Comparison of ENCODE assay signal across 13 mouse cellular contexts in genomic region chr6:125042081-125042480, GRCm38 (mm10). TPM values are rescaled to one million over a fixed set of nuclear protein-coding genes. Genes with fewer than 3 reads are reported as not detected.
"Had no signal": no experiment of that assay in that cellular context is flagged by ENCODE, and none has a peak within 500 bp of the region (broad histone marks: within the 10 kb centered on the region; RNA-seq: fewer than 3 reads in every experiment).

No protein-coding gene starts in this region.

- H3K9ac ChIP-seq: intestine, embryonic 15.5 days; limb, embryonic 15.5 days had no signal

- ATAC-seq: intestine, embryonic 15.5 days; midbrain, embryonic 16.5 days had no signal

- H3K4me1 ChIP-seq: intestine, embryonic 15.5 days had no signal

- H3K4me3 ChIP-seq: intestine, embryonic 15.5 days; left cerebral cortex, adult 2 months; limb, embryonic 15.5 days had no signal

- H3K4me2 ChIP-seq: intestine, embryonic 15.5 days; limb, embryonic 15.5 days; midbrain, embryonic 11.5 days had no signal

- H3K9me3 ChIP-seq: intestine, embryonic 15.5 days; limb, embryonic 15.5 days had no signal

- DNase-seq: kidney, adult 18-20 months; kidney, postnatal 25 days; lung, adult 2 months; lung, postnatal 10 days; right cerebral cortex, adult 18-20 months; right cerebral cortex, postnatal 25 days; thymus, adult 18-20 months; thymus, postnatal 14 days had no signal

- H3K27ac ChIP-seq: intestine, embryonic 15.5 days; left cerebral cortex, adult 2 months; limb, embryonic 15.5 days had no signal

- H3K27me3 ChIP-seq: intestine, embryonic 15.5 days; limb, embryonic 15.5 days had no signal

RNA-seq across cellular contexts. Expression of gene Lpar5, which starts 25.6 kb away (rescaled TPM):
- polyA plus RNA-seq: midbrain, embryonic 11.5 days had no signal
